Mouse (Mus musculus) kidney, adult 18-20 months (tissue): ENCODE measurements around the gene Gbx2.

Source experiments
- DNase-seq: peaks from one replicate; pipeline ENCODE4 v3.0.0; 2021

The Gbx2 gene

DNA sequence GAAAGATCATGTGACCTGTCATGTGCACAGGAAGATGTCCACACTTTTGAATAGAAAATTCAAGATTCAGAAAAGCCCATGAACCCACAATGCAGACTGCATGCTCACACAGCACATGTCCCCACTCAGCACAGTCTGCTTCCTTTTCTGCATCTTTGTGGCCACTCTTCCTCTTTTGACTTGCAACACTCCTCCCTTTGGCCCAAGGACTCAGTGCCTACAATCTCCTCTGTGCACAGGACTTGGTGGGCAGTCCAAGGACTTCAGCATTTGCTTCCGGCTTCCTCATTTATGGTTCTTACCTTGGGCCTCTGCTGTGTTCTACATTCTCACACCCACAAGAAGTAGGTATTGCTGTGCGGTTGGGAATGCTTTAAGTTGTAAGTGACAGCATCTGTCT is 28.7 kb downstream of the Gbx2 start:
- DNase-seq, result no peak

DNA sequence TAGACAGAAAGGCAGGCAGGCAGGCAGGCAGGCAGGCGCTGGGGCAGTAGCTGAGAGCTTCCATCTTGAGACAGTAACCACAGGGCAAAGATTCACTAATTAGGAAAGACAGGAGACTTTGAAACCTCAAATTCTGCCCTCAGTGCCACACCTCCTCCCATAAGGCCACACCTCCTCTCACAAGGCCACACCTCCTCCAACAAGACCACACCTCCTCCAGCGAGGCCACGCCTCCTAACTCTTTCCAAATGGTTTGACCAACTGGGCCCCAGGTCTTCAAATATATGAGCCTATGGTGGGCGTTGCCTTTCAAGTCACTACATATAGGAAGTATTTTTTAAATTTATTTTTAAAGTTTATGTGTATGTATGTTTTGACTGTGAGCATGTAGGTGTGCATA is 29.6 kb downstream of the Gbx2 start:
- no peak for DNase-seq

DNA sequence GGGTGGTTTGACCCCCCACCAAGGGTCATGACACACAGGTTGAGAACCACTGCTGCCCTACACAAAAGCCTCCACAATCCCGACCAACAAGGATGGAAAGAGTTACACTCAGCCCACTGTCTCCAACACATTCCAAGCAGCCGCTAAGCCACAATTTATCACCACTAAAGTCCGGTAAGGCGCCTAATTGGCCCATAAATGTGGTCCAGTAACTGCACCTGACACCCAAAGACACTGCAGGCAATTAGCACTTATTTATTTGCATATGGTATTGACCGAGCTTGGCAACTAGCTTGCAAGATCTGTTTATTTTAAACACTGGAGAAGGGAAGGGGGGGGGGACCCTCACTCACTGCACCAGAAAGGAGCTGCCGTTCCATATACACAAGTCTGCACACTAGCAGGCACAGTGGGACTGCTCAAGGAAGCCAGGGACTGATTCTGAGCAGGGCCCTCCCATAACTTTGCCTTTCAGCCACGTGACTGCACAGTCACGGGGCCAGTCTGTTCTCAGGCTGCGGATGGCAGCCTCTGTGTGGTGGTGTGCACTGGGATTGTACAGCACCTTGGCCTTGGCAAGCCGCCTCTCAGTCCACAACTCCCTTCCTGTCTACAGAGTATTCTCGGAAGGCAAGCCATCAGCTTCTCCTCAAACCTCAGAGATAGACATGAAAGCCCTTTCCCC is 31.1 kb downstream of the Gbx2 start:
- peak; percentile 28 for DNase-seq

DNA sequence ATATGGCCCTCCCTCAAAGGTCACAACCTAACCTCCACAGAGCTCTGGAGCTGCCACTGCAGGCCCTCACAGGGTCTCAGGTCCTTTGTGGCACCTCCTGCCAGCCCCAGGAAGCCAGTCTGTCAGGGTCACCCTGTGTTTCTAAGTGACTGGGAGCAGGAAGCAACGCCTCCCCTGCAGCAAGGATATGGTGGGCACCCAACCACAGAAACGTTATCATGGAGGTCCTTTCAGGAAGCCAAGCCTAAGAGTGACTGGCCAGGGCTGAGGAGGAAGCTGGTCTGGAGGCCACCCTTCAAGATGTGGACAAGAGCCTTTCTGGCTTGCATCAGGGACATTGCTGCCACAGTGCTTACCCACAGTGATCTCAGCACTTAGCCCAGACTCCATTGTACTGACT is 31.9 kb downstream of the Gbx2 start:
- DNase-seq, result no peak

DNA sequence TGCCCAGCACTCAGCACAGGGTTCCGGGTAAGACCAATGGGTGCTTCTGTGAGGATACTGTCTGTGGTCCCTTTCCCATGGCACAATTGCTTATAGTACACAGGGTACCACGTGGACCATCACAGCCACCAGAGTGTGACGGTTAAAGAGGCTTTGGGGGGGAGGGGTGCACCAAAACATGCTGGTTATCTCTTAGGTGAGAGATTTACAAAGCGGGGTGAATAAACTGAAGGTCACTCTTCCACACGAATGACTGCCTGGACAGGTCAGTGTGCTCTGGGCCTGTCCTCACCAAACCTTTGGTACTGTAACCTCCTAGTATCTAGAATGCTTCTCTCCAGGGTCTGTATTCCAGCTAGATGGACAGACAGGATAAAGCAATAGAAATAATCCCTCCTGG is 35.2 kb downstream of the Gbx2 start:
- no peak for DNase-seq

DNA sequence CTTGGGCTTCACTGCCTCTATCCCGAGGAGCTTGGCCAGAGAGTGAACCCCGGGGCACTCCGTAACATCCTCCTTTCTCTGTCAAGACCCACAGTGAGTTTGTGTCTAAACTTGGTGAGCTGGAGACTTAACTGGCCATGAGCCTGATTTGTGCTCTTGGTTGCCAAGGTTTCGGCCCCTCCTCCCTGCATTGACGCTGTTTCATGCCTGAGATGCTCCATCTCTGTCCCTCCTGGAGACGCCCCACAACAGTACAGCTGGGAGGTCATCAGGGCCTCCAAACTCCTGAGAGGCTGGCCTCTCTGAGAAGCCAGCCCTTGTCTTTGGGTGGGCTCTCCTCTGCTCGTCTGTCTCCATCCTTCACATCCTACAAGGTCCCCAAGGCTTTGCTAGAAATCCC is 38.7 kb downstream of the Gbx2 start:
- no peak for DNase-seq

DNA sequence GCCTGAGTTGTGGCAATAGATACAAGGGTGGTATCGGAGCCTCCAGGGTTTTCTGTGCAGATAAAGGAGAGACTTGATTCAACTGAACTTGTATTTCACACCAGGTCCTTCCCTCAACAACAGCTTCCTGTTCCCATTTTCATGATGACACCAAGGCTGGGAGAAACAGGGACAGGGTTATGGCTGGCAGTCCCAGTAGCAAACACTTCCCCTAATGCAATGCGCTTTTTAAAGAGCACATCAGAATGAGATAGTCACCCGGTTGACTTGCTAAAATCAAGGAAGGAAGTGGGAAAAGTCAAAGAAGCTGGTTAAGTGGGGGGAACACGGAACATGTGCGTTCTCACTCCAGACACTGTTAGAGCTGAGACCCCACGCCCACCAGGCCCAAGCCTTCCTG is 39.6 kb downstream of the Gbx2 start:
- no peak for DNase-seq

DNA sequence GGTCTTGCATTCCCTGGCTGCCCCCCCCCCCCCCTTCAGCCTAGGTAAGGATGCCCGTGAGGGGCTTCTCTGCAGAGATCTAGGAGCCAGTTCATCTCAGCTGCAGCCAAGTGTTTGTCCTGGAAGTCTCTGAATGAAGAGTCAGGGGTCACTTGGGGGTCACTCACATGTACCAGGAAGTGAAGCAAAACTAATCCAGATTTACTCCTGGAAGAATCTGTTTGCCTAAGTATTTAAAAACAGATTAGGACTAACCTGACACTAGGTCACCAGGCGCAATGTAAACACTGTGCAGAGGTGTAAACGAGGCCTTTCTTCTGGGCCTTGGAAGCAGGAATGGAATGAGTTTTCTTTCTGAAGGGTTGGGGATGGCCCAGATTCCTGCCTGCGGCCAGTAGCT is 45.3 kb downstream of the Gbx2 start:
- DNase-seq, result no peak

DNA sequence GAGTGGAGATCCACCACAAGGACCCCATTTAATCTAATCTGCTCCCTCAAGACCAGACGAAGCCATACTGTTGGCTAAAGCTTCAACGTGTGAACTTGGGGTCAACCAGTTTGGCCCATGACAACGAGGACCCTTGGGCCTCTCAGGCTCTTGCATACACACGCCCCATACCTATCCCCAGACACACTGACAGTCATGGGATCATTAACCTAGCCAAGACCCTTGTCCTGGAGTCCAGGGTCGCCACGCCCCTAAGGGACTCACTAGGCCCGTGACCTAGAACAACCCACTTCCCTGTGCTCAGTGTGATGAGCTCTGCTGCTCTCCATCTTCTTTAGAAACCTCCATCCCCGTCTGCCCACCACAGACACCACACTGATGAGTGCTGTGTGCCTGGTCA is 46.6 kb downstream of the Gbx2 start:
- DNase-seq, result no peak

DNA sequence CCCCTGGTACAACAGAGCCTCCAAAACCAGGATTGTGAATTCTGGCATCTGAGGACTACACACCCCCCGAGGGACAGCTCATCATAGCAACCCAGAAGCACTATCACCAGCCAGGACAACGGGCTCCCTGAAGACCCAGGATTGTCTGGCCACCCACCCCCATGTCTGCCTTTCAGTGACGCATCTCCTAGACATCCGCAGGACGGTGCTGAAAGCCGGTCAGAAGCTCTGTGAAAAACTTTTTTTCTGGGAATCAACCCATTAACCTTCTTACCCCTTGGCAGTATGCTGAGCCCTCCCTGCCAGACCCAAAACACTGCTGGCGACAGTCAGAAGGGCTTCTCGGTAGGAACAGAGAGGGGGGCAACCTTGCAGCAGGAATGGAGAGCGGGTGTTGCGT is 50.1 kb downstream of the Gbx2 start:
- no peak for DNase-seq

DNA sequence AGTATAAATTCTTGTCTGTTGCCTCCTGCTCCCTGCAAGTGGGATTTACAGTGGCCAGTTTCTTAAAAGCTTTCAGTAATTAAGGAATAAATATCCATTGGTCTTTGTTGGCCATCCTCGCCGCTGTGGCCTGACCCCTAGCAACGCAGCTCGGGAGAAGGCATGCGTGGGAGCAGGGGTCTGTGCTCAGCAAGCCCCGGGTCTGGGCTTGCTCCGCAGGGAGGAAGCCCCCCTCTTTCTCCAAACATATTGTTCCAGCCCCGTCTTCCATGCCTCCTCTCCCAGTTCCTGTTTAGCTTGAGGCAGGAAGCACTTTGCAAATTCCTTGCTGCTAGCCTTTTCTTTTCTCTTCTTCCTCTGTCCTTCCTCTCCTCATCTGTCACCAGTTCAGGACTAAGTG is 50.8 kb downstream of the Gbx2 start:
- DNase-seq, result no peak

DNA sequence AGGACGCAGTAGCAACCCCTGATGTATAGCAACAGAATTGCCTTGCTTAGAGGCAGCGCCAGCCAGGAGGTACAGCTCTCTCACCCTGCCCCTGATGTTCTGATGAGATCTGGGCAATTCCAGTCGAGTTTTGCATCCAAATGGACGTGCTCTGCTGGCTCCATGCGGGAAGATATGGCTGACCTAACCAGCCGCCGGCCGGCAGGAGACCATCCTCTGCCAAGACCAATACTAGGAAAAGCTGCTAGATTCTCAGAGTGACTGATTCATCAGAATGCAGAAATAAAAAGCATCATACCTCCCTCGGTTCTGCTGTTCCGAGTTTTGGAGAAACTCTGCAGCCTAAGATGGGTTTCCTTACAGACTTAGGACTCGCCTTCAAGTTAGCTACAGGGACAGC is 52.5 kb downstream of the Gbx2 start:
- DNase-seq, result no peak
